Mouse (Mus musculus) embryonic fibroblast, embryonic 13.5 days (primary cell): ENCODE data around the gene Cadps. TPM values are rescaled to one million over a fixed set of nuclear protein-coding genes. Genes with fewer than 3 reads are reported as not detected.

Source experiments
- H3K27ac ChIP-seq: 2 replicates; pipeline ENCODE4 v1.5.1; 2012; ENCODE audit warnings: low read length, control low read depth, inconsistent platforms; ENCODE audit not compliant: insufficient read depth
- H3K4me1 ChIP-seq: 2 replicates; pipeline ENCODE4 v1.6.1; 2011; ENCODE audit warnings: low read length; ENCODE audit not compliant: control insufficient read depth, insufficient read depth
- H3K4me3 ChIP-seq: 2 replicates; pipeline ENCODE4 v1.5.1; 2011; ENCODE audit warnings: mild to moderate bottlenecking, control low read depth, low read length; ENCODE audit not compliant: insufficient read depth
- CTCF ChIP-seq: IDR thresholded peaks from 2 replicates; pipeline ENCODE4 v1.5.1; 2011; ENCODE audit warnings: mild to moderate bottlenecking, control low read depth, low read length, moderate library complexity, borderline replicate concordance; ENCODE audit not compliant: insufficient read depth
- POLR2A ChIP-seq: IDR thresholded peaks from 2 replicates; pipeline ENCODE4 v1.6.1; 2011; ENCODE audit warnings: low read depth, mild to moderate bottlenecking, control low read depth, low read length, moderate library complexity
- polyA plus RNA-seq: library from polyadenylated mRNA; stranded (reverse); fragments of >200 nt; gene quantifications from 2 replicates; pipeline ENCODE4 v1.2.4, GENCODE M21; 2011; ENCODE audit warnings: low read depth; ENCODE audit not compliant: missing spikeins, insufficient read length

Cadps gene
- polyA plus RNA-seq, 1 experiment: 0.49 TPM

DNA sequence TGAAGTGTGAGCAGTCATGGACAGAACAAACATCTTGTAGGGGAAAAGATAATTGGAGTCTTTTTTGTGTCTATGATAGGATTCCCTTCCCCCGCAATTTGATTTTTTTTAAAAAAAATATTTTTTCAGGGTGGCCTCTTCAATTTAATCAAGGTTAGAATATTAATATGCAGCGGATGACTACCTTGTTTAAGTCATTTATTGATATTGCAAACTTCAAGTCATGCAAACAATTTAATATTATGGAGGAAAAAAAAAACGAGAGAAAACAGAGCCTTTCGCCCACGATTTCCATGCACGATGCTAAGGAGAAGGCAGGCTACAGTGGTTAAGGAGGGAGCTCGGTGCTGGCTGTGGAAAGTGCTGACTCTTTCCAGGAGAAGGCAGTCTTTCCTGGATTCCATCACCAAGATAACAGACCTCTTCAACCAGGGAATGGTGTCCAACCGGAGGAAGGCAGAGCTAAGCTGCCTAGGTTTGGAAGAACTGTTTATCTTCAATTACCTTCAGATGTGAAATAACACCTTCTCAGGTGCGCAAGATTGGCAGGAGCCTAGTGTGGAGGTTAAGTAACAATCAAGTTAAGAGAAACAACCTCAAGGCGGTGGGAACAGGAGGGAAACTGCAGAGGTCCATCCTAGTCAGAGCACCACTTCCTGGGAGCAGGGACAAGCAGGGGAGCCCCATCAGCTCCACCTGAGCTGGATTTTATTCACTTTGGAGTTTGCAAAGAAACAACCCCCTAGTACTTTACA is 483.9 kb downstream of the Cadps start:
- no peaks in the 10 kb centered on the region for H3K4me1 ChIP-seq
- H3K4me3 ChIP-seq: no peak overlapping the region
- TF ChIP-seq CTCF (no peak), POLR2A (no peak)
- H3K27ac ChIP-seq: no peak overlapping the region

DNA sequence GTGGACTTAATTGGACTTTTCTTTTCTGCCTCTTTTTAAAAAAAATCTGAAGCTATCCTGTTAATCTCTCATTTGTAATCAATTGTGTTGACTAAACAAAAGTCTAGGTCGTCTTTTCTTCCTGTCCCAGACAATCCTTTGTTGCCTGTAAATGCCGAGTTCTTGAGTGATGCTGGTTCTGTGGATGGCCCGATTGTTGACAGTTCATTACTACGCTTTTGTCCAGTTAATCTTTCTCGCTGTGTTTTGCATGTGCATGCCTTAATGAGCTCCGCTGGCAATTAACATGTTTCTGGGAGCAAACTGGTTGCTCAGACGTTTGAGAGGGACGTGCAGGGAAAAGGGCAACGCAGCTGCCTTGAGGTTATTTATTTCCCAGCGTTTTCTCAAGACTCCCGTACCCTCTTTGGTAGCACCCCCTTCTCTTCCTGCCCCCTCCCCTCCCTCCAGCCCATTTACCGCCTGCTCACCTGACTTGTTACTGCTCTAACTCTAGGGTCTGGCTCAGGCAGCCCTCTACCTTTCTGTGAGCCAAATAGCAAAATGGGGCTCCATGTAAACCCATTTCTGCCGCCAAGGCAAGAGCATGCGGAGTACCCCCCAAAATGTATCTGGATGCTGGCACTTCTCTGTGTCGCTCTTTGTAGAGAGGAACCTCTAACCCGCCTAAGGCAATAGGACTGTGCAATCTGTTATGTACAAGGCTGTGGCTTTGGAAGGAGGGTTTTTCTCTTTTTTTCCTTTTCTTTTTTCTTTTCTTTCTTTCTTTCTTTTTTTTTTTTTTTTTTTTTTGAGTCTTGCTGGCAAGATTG is 484.7 kb downstream of the Cadps start:
- Histone ChIP-seq H3K4me3 (no peak overlapping the region), H3K4me1 (no peaks in the 10 kb centered on the region)
- TF ChIP-seq CTCF: no peak
- TF ChIP-seq POLR2A: no peak

DNA sequence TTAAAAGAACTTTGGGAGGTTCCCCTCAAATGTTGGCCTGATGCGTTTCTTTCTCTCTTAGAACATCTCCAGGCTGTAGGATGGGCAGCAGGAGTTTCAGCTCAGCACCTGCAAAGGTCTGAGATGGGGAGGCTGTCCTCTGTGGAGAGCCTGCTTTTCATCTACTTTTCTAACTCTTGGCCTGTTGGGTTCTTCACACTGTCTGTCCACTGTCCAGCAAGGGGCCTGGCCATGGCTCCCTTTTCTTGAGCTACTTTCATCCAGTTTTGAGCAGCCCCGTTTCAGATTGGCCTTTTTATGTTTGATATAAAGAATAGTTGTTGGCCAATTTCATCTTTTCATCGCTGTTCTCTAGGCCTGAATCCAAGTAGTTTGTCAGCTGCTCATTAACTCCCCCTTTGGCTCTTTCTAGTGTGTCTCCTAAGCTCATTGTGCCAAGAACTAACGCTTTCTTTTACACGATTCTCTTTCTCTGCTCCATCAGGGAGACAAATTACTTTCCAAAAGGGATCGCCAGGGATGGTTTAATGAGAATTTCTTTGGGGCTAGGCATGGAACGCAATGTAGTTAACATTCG is 485.4 kb downstream of the Cadps start:
- Histone ChIP-seq H3K27ac (no peak overlapping the region), H3K4me1 (no peaks in the 10 kb centered on the region), H3K4me3 (no peak overlapping the region)
- TF ChIP-seq CTCF (no peak), POLR2A (no peak)

More for the DNA sequence above, 484.7 kb downstream of the Cadps start:
- no peak overlapping the region for H3K27ac ChIP-seq

DNA sequence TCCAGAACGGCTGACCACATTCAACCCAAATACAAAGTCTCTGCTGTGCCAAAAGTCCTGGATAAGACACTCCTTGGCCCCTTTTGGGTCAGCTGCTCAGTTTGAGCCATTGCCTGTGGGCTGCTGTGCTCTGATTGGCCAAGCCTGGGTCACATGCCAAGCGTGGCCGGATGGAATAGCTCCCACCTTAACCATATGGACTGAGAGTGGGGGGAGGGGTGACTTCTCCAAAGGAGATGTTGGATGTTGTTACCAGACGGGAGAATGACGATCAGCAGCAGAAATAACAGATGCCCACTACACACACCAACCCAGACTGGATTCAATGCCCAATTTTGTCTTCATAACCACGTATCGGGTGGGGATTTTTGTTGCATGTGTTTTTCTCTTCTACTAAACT is 488.0 kb downstream of the Cadps start:
- Histone ChIP-seq H3K4me1 (no peaks in the 10 kb centered on the region), H3K4me3 (no peak overlapping the region), H3K27ac (no peak overlapping the region)
- no peak for TF ChIP-seq POLR2A
- TF ChIP-seq CTCF: no peak

DNA sequence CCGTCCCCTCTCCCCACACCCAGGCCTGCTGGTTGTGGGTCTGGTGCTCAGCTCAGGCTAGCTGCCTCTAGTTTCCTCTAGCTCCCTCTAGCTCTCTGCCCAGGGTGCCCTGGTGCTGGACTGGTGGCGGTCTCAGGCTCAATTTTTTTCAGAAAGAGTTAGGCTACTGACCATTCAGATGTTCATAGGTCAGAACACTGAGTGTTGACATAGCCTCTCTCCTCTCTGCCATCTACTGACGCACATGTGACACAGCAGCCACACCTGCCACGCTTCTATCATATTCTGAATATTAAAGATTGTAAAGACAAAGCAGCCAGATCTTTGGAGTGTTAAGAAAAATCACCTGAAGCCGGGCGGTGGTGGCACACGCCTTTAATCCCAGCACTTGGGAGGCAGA is 489.3 kb downstream of the Cadps start:
- H3K27ac ChIP-seq: no peak overlapping the region
- H3K4me3 ChIP-seq: no peak overlapping the region
- TF ChIP-seq CTCF: no peak
- no peak for TF ChIP-seq POLR2A
- no peaks in the 10 kb centered on the region for H3K4me1 ChIP-seq
